Mouse (Mus musculus) adrenal gland, adult 18-20 months (tissue): ENCODE results near the gene Gm21985. TPM values are rescaled to one million over a fixed set of nuclear protein-coding genes. Genes with fewer than 3 reads are reported as not detected.
"Not testable (repeated sequence)": the region's sequence is repeated elsewhere in the genome, so short reads cannot be mapped to it uniquely, and the experiment has no call there.

ENCODE experiments used
- DNase-seq, 2 experiments: peaks; one replicate each; pipeline ENCODE4 v3.0.0; 2021 to 2022; ENCODE audit warnings: low spot score in 2 of 2
- total RNA-seq, 2 experiments: library from RNA; stranded (reverse); gene quantifications; 1 replicate in 1 of 2; 2 replicates in 1 of 2; pipeline ENCODE4 v1.2.3; 2021

Gm21985 gene
- total RNA-seq, 2 experiments from 2014 or later: 0.38 TPM; not detected in 1

DNA sequence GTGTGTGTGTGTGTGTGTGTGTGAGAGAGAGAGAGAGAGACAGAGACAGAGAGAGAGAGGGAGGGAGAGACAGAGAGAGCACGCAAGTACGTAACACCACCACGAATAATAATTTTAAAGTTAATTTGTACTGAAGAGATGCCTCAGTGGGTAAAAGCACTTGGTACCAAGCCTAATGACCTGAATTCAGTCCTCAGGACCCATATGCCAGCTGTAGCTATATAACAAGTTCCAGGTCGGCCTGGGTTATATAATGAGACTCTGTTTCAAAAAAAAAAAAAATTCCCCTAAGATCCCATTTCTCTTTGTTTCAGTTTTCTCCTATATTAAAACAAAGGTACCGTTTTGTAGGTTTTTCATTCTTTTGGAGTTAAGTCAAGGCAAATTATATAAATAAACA lies 124.7 kb downstream of the Gm21985 start:
- DNase-seq: no peak

DNA sequence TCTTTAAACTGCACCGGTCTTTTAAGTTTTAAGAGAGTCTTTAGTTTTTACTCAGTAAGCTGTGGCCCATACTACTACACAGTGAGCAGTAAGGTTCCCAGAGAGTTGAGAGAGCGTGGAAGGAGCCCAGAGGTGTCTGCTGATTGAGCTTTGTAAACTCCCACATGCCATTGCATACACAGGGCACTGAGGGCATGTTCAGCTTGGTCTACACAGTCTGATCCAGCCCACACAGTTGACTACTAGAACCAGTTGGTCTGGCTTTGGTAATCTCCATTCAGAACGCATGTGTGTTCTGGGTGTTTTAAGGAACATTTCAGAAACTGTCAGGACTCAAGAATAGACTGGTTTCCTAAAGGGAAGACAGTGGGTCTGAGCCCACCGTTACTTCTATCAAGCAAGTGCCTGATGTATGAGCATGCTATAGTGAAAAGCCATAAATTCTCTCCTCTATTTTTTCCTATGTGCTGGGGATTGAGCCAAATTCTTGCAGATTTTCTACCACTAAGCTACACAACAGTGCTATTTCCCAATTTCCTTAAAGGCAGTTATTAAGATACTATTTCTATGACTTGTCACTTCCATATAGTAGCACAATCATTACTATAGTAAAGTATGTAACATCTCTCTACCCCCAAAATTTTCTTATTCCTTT lies 125.4 kb downstream of the Gm21985 start:
- no peak for DNase-seq

DNA sequence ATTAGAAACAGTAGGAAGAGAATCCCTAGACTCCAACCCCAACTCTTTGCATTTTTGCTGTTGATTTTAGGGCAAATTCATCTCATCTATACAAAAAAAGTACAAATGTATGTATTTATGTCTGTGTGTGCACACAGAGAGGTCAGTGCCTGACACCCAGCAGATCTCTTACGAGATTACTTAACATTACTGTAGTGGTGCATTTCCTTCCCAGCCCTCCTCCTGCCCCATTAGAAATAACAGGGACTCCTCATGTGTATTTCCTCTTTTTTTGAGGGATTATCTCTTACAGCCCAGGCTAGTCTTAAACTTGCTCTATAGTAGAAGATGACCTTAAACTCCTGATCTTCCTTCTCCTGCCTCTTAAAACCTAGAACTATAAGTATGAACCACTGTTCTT lies 126.6 kb downstream of the Gm21985 start:
- DNase-seq: no peak

DNA sequence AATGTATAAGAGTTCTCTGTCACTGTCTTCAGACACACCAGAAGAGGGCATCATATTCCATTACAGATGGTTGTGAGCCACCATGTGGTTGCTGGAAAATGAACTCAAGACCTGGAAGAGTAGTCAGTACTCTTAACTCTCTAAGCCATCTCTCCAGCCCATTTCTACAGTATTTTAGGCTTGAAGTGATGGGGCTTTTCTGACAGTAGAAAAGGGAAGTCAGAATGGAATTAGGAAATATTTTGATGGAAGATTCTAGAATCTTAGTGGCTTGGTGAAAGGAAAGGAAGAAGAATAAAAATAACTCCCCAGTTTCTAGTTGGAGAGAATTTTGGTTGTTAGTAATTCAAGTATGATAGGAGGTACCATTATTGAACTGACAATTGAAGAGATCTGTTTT lies 127.8 kb downstream of the Gm21985 start:
- no peak for DNase-seq

GRCm38 (mm10) chr2:112396649-112397048 lies 130.5 kb downstream of the Gm21985 start:
- DNase-seq: no peak

- DNase-seq: no peak
These were observed 140.9 kb downstream of the Gm21985 start for GRCm38 (mm10) chr2:112407030-112407429.

GRCm38 (mm10) chr2:112425308-112425707 lies 159.2 kb downstream of the Gm21985 start:
- DNase-seq: no peak

- not testable (repeated sequence) for DNase-seq
These were observed 162.4 kb downstream of the Gm21985 start for GRCm38 (mm10) chr2:112428534-112428933.

DNA sequence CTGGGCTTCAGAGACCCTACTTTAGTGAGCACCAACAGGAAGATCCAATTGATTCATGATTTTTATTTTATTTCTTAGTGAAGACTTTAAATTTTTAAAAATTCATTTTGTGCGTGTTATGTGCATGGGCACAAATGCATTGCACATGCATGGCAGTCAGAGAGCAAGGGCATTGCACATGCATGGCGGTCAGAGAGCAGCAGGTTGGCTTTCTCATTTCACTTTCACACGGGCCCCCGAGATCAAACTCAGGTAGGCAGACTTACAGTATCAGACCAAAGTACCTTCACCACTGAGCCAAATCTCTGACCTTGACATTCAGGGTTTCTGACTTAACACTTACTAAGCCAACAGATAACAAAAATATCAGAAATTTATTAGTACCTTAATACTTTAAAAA lies 163.6 kb downstream of the Gm21985 start:
- no peak for DNase-seq

GRCm38 (mm10) chr2:112430403-112430802 lies 164.3 kb downstream of the Gm21985 start:
- no peak for DNase-seq

DNA sequence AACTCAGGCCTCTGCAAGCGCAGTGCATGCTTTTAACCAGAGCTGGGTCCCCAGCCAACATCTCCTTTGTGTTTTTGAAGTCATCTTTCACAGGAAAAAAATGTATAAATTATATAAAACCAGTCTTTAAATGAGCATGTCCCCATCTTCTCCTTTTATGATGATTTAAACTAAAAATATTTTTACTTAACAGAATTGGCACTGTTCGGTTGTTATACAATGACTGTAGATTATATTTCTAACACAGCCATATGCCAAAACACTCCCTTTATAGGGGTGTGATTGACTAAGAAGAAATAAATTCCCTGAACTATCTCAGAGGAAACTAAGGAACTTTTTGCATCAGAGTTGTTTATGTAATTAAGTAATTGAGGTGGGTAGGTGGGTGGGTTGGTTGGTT lies 166.4 kb downstream of the Gm21985 start:
- no peak for DNase-seq

DNA sequence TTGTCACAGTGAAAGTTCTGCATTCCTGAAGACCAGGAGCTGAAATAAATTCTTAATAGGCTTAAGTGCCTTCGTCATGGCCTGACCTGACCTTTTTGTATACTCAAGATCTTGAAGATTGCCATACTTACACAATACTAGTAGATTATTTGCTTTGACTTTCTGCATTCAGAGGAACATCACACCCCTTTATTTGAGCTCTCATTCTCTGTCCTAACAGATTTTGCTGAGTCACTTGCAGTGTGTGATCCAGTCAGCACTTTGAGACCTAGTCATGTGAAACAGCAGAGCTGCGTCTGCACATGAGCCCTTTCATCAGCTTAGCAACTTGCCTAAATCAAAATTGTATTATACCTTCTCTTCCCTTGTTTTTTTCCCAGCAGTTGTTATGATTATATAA lies 167.2 kb downstream of the Gm21985 start:
- no peak for DNase-seq

DNA sequence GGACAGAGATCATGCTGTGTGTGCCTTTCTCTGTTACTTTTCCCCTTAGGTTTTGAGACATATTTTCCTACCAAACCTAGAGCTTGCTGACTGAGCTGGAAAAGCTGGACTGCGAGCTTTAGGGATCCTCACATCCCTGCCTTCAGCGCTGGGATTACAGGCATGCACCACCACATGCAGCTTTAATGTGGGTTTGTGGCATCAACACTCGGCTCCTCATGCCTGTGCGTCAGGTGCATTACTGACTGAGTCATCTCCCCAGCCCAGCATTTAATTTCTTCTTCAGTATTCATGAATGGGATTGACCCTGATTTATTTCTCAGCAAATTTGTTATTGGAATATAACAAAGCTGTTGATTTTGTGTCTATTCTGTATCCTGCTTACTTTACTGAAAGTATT lies 170.2 kb downstream of the Gm21985 start:
- DNase-seq: no peak

- DNase-seq: no peak
These were observed 171.5 kb downstream of the Gm21985 start for GRCm38 (mm10) chr2:112437589-112437988.

DNA sequence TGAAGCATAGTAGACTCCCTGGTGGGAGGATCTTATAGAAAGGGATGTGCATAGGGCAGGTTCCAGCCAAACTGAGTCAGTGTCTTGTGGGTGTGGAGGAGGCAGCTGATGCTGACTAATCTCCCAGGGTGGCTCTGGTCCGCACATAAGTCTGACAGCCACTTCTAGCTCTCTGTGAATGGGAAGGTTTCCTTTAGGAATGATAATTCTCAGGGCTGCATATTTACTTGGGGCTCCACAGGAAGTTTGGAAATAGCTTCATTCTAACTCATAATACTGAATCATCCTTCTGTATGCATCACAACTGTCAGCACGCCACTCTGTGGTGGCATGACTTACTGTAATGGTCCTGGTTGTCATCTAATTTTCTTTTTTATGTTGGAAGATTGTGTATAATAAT lies 177.4 kb downstream of the Gm21985 start:
- DNase-seq: no peak

DNA sequence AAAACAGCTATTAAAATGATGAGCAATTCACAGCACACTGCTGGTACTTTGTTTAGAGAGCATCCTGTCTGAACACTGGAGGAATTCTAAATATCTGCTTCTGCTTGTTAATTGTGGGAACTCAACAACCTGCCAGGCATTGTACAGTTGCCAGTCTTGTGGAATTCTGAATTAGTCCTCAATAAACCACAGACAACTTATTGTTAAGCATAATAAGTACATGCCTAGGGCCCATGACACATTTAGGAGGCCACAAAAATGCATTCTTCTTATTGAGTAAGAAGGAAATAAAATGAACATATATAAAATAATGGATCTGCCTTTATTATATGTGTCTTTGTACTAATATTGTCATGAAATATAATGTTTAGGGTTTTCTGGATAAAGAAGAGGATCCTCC lies 179.4 kb downstream of the Gm21985 start:
- DNase-seq: no peak

DNA sequence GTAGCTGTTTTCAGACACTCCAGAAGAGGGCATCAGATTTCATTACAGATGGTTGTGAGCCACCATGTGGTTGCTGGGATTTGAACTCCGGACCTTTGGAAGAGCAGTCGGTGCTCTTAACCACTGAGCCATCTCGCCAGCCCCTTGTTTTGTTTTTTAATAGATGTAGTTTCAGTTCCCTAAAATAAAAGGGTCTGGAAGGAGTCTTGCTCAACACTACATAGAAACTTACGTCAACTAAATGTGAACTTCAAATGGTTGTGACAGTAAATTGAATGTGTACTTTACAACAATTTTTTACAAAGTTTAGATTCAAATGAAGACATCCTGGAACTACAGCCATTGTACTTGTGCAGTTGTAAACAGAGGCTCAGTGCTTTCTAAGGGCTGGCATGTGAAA lies 181.9 kb downstream of the Gm21985 start:
- DNase-seq: not testable (repeated sequence)

DNA sequence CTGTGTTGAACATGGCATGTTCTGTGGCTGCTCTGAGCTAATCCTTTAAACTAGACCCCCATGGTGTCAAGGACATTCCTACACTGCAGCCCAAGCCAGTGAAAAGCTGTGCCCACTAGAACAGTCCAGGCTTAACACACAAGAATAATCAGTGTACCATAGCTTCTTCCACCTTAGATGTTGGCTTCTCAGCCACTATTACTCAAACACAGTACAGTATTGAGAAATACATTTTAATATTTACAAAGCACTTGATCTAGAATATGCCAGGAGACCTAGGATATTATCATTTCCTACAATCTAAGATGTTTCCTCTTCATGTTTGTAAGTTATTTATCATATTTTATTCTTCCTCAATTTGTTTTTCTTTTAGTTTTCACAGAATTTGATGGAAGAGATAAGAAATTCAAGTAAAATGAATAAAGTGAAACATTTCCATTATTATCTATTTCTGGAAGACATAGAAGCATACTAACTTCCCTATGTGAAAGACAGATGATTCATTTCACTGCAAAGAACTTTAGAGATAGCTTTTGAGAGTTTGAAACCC lies 182.5 kb downstream of the Gm21985 start:
- DNase-seq: no peak

GRCm38 (mm10) chr2:112449597-112450296 lies 183.6 kb downstream of the Gm21985 start:
- DNase-seq: peak in 1 of 2 experiments; percentile 21

DNA sequence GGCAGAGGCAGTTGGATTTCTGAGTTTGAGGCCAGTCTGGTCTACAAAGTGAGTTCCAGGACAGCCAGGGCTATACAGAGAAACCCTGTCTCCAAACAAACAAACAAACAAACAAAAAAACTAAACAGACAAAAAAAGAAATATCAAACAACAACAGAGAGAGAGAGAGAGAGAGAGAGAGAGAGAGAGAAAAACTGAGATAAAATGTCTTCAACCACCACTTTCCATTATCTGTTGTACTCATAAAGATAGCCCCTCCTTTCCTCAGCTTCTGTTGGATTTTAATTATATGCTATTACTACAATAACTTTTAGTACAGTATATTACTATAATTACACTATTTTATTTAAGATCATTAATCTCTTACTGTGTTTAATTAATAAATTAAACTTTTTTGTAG lies 186.4 kb downstream of the Gm21985 start:
- not testable (repeated sequence) for DNase-seq

- no peak for DNase-seq
These were observed 188.2 kb downstream of the Gm21985 start for GRCm38 (mm10) chr2:112454125-112454861.
